7 mouse cellular contexts compared by ENCODE assay signal in the genomic region with DNA sequence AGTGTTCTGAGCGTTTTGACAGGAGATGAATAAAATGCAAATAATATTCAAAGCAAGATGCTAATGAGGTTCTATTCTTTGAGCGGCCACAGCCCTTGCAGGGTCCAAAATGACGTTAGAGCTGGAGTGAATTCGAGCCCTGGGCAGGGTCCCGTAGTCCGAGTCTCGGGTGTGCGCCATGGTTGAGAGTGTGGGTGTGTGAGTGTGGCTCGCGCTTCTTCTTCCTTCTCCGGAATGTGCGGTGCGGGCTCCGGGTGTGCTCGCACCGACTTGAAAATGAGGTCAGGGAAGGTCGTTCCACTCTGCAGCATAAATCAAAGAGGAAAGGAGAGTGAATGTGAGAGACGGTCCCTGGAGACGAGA.
DNase-seq lines count a peak whose midpoint lies in the region.

No protein-coding gene starts in this region.

- DNase-seq in thymus, postnatal 4 days: peak; percentile 41
- no peak for DNase-seq in thymus, postnatal 25 days
- peak; percentile 29 for DNase-seq in forelimb bud, embryonic 11.5 days (ENCODE audit: low read depth, low spot score)
- peak; percentile 13 for DNase-seq in lung, postnatal 14 days
- DNase-seq in cerebellum, postnatal 4 days (ENCODE audit: low spot score in 2 of 2): no peak
- no peak for DNase-seq in adipocyte (ENCODE audit: low spot score)
- no peak for DNase-seq in c-Kit-positive CD71-positive TER-119-positive erythroid progenitor cells, embryonic 14.5 days (ENCODE audit: low spot score)

Comparison
In these comparisons a context has a peak if more than half of its experiments do, and no peak if none do; other contexts are left out.
1. DNase-seq: peak in thymus, postnatal 4 days (single experiment), forelimb bud, embryonic 11.5 days (single experiment) and lung, postnatal 14 days (single experiment); none in thymus, postnatal 25 days (single experiment), cerebellum, postnatal 4 days (0 of 2), adipocyte (single experiment) and c-Kit-positive CD71-positive TER-119-positive erythroid progenitor cells, embryonic 14.5 days (single experiment).